Mouse (Mus musculus) embryonic stem cell, embryonic (primary cell): ENCODE data around the gene Itih3.

Experiments used
- CTCF ChIA-PET, 4 experiments: fragments of 300-600 bp in 2 of 4; fragments of 350-600 bp in 2 of 4; sonication (Branson Sonifier 250); formaldehyde crosslinking; loops; one replicate each; lab custom pipeline; 2022; ENCODE audit warnings: inconsistent platforms in 2 of 4; lab: Charles Lee
- POLR2A ChIA-PET, 4 experiments: fragments of 300-600 bp in 2 of 4; fragments of 350-600 bp in 2 of 4; sonication (Branson Sonifier 250); formaldehyde crosslinking; loops; one replicate each; lab custom pipeline; 2022; ENCODE audit warnings: antibody characterized with exemption in 4 of 4, inconsistent platforms in 1 of 4; lab: Charles Lee

Gene Itih3

DNA sequence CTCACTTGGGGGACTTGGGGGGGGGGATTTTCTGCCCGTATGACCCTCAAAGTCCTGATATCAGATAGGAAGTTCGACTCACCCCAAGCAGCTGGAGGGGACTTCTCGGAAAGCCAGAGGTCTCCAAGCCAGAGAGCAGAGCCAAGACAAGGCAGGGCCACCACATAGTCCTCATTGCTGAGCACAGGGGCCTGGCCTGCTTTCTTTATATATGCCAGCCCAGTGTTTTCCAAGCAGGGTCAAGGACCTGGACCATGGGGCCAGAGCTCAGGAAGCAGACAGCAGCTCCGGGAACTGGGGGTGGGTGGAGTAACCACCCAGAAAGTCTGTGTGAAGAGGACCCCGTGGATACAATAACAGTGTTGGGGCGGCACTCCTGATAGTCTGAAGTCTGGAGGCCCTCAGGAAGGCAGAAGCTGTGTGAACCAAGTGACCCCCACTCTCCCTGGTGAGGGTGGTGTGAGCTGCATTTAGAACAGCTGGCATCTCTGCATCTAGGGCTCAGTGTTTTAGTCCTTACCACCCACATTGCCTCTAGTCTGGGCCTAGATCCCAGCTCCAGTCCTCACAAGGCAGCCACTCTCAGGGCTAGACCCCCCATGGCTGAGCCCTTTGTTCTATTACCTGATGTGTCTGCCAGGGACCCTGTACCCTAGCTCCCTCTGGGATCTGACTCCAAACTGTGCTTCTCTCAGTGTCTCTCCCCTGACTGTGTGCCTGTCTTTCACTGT, at the start of gene Itih3:
TSS of gene Itih3 (minus strand) at position 386 of the 731 bp plus-strand sequence.
- ChIA-PET POLR2A (interaction anchor here in 2 of 4 experiments (0.5 to 1.3 kb wide), 9 partner anchors 10 to 754 kb away, joined by 3 to 11 read pairs (median 3); partner anchors contain the start of genes Mustn1 (in 1 of the 2) and Nek4 (in 1 of the 2)), CTCF (interaction anchor here in 1 of 4 experiments (0.6 kb wide), 1 partner anchor 9 kb away, joined by 3 read pairs; no protein-coding TSS in a partner anchor)

DNA sequence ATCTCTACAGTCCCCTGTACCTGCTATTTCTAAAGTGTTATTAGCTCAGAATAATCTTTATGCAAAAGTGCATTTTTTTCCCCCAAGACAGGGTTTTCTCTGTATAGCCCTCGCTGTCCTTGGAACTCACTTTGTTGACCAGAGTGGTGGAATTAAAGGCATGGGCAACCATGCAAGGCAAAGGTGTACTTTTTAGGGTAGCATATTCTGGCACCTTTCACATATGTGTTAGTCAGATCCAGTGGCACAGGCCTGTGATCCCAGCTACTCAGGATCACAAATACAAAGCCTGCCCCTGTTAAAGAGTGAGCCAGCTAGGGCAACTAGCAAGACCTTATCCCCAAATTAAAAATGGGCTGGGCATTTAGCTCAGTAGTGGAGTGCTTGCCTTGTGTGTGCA, 36.8 kb upstream of the Itih3 start:
- ChIA-PET POLR2A (interaction anchor here in 3 of 4 experiments (1.2 to 1.8 kb wide), 3 partner anchors 9 to 10 kb away, joined by 3 to 8 read pairs (median 8); partner anchors contain the start of gene Nek4 (in 2 of the 3)), CTCF (interaction anchor here in 1 of 4 experiments (0.7 to 1.3 kb wide), 2 partner anchors 9 to 512 kb away, joined by 3 to 7 read pairs; partner anchors contain the start of gene Nek4)

DNA sequence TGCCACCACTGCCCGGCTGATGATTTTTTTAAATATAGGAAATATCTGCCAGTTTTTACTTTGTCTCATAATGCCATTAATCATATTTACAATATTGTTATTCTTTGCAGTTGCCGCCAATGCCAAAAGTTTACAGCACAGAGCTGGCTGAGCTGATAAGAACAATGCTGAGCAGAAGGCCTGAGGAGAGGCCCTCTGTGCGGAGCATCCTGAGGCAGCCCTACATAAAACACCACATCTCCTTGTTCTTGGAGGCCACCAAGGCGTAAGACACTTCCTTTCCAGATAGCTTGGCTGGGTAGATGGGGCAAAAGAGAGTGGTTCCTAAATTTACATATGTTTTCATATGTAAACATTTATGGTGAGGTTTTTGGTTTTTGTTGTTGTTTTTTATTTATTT, 35.5 kb upstream of the Itih3 start:
- POLR2A ChIA-PET: interaction anchor here in 2 of 4 experiments (1.2 to 1.4 kb wide), 2 partner anchors 8 to 9 kb away, joined by 3 to 8 read pairs; partner anchors contain the start of gene Nek4 (in 1 of the 2)
- CTCF ChIA-PET: no interaction called here

DNA sequence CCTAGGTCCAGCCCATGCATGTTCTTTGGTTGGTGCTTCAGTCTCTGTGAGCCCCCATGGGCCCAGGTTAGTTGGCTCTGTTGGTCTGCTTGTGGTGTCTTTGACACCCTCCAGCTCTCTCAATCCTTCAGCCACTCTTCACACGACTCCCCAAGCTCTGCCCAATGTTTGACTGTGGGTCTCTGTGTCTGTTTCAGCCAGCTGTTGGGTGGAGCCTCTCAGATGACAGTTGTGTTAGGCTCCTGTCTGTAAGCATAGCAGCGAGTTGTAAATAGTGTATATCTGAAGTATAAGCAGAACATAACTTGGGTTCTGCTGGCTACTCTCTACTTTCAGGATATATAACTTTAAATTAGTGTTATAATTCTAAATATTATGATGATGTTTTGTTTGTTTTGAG, 35.0 kb upstream of the Itih3 start:
- ChIA-PET CTCF (no interaction called here), POLR2A (interaction anchor here in 1 of 4 experiments (0.7 kb wide), 1 partner anchor 14 kb away, joined by 3 read pairs; no protein-coding TSS in a partner anchor)

- ChIA-PET CTCF (interaction anchor here in 2 of 4 experiments (0.6 to 2.1 kb wide), 6 partner anchors 9 to 84 kb away, joined by 3 to 8 read pairs (median 4); no protein-coding TSS in a partner anchor), POLR2A (interaction anchor here in 3 of 4 experiments (0.6 to 2.3 kb wide), 50 partner anchors 9 to 1367 kb away, joined by 3 to 13 read pairs (median 4); partner anchors contain the start of genes Mustn1 (in 2 of the 3), Prkcd (in 2 of the 3), Rft1 (in 2 of the 3) and Dcp1a (in 1 of the 3))
Observed at GRCm38 (mm10) chr14:30951154-30951825, 27.7 kb upstream of the Itih3 start, which contains the start of gene Nek4. TSS of gene Nek4 (plus strand) at chr14:30951377.

DNA sequence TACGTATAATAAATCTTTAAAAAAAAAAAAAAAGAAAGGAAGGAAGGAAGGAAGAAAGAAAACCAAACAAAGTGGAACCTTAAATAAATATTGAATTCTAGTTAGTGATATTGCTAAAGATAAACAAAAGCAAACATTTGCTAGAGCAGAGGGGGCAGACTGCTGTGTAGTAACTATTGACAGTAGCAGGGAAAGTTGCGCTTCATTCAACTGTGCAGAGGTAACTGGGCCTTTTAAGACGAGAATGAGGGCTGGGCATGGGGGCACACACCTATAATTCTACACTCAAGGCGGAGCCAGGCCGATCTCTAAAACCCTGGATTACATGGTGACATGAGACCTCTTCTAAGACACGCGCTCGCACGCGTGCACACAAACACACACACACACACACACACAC, 26.4 kb upstream of the Itih3 start:
- CTCF ChIA-PET: interaction anchor here in 3 of 4 experiments (0.6 to 2.1 kb wide), 4 partner anchors 37 to 565 kb away, joined by 3 to 8 read pairs (median 4); no protein-coding TSS in a partner anchor
- POLR2A ChIA-PET: interaction anchor here in 3 of 4 experiments (0.6 to 2.3 kb wide), 19 partner anchors 9 to 324 kb away, joined by 3 to 13 read pairs (median 7); partner anchors contain the start of genes Mustn1 (in 1 of the 3), Rft1 (in 1 of the 3) and Sfmbt1 (in 1 of the 3)

GRCm38 (mm10) chr14:30944745-30945144, 21.2 kb upstream of the Itih3 start:
- POLR2A ChIA-PET: interaction anchor here in 2 of 4 experiments (0.7 to 3.4 kb wide), 10 partner anchors 11 to 184 kb away, joined by 3 to 12 read pairs (median 4); partner anchors contain the start of gene Smim4 (in 1 of the 2)

DNA sequence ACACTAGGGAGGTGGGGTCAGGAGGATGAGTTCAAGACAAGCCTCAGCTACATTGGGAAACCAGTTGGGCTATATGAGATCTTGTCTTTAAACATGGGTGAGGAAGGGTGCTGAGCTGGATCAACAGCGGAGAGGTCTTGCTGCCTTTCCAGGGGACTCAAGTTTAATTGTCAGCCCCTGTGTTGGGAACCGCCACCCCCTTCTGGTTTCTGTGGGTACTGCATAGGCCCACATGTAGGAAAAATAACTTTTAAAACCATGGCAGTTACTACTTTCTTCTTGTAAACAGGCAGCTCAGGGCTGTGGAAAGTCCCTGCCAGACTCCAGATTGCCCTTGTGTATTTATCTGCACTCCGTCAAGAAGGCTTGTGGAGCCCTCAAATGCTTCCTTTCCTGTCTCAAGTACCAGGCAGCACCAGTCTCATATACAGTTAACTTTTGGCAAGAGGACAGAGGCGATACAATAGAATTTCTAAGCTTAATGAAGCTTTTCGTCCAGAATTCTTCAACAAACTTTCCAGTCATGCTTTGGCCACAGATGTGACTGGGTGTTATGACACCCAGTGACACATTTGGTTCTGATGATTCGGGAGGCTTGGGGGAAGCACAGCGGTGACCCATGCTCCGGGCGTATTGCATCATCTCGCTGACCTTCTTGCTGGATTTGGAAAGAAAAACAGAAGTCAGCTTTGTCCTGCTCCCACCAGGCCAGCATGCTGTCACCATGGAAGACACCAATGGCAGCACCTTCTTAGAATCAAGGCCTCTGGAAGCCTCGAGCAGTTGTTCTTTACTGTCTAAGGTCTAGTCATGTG, 20.5 kb upstream of the Itih3 start:
- ChIA-PET POLR2A (interaction anchor here in 3 of 4 experiments (0.6 to 3.4 kb wide), 12 partner anchors 10 to 184 kb away, joined by 3 to 12 read pairs (median 4); partner anchors contain the start of genes Itih3 (in 1 of the 3) and Smim4 (in 1 of the 3)), CTCF (interaction anchor here (0.6 to 3.1 kb wide), 20 partner anchors 10 to 566 kb away, joined by 3 to 10 read pairs (median 4); partner anchors contain the start of gene Tmem110 (in 1 of the 4))

More at GRCm38 (mm10) chr14:30944745-30945144, 21.2 kb upstream of the Itih3 start:
- CTCF ChIA-PET: interaction anchor here (1.5 to 3.1 kb wide), 4 partner anchors 78 kb away, joined by 5 to 9 read pairs (median 8); no protein-coding TSS in a partner anchor

GRCm38 (mm10) chr14:30943038-30943437, 19.5 kb upstream of the Itih3 start, which contains the start of gene Itih1:
TSS of gene Itih1 (minus strand) at chr14:30943289.
- CTCF ChIA-PET: interaction anchor here (0.8 to 3.1 kb wide), 13 partner anchors 9 to 840 kb away, joined by 3 to 10 read pairs (median 4); no protein-coding TSS in a partner anchor

DNA sequence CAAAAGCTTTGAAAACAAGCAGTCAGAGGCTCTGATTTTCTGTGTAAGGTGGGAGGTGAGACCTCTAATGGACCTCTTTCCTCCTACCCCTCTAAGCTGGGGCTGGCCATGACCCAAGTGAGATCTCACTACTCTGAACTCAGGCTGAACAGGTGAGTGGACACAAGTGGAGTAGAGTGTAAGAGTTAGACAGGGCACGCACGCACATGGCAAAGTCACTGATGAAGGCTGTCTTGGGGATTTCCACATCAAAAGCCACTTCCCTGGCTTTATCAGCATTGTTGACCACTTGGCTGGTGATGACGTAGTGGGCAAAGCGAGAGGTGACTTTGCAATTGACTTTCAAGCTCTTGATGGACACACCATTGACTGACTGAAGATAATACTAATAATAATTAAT, 18.7 kb upstream of the Itih3 start:
- ChIA-PET CTCF (interaction anchor here in 1 of 4 experiments (0.8 kb wide), 1 partner anchor 9 kb away, joined by 3 read pairs; the partner anchor contains the start of gene Nek4), POLR2A (interaction anchor here in 1 of 4 experiments (3.7 kb wide), 1 partner anchor 9 kb away, joined by 9 read pairs; the partner anchor contains the start of gene Nek4)

More at GRCm38 (mm10) chr14:30943038-30943437, 19.5 kb upstream of the Itih3 start, which contains the start of gene Itih1:
- POLR2A ChIA-PET: interaction anchor here in 1 of 4 experiments (0.8 to 3.4 kb wide), 5 partner anchors 11 to 54 kb away, joined by 3 to 12 read pairs (median 4); no protein-coding TSS in a partner anchor

GRCm38 (mm10) chr14:30933351-30933750, 9.8 kb upstream of the Itih3 start:
- ChIA-PET POLR2A (interaction anchor here (0.6 to 1.7 kb wide), 6 partner anchors 10 to 54 kb away, joined by 3 to 6 read pairs (median 4); partner anchors contain the start of gene Nek4 (in 1 of the 4)), CTCF (interaction anchor here in 3 of 4 experiments (0.6 to 1.8 kb wide), 4 partner anchors 10 to 339 kb away, joined by 3 to 7 read pairs (median 5); partner anchors contain the start of gene Itih1 (in 2 of the 3))

DNA sequence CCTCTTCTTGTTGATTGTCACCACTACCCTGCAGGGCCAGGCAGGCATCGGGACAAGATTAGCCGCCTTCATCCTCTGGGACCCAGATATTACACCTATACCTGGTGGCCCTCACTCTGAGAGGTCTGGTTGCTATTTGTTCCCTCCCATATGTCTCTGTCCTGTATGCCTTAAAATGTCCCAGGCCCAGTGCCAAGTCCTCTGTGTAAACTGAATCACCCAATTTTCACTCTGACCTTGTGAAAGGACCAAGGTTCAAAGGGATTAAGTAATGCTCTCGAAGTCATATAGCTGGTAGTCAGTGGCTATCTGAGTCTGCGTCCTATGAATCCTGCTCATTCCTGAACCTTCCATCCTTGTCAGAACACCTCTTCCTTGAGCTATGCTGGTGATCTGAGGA, 6.8 kb upstream of the Itih3 start:
- ChIA-PET POLR2A (interaction anchor here in 2 of 4 experiments (1.0 to 2.5 kb wide), 2 partner anchors 13 to 14 kb away, joined by 5 to 9 read pairs; partner anchors contain the start of gene Itih1 (in 1 of the 2)), CTCF (no interaction called here)

- ChIA-PET CTCF (interaction anchor here in 1 of 4 experiments (1.2 kb wide), 1 partner anchor 18 kb away, joined by 3 read pairs; no protein-coding TSS in a partner anchor), POLR2A (interaction anchor here in 2 of 4 experiments (0.6 to 1.3 kb wide), 4 partner anchors 10 to 25 kb away, joined by 3 to 4 read pairs (median 4); partner anchors contain the start of gene Nek4 (in 1 of the 2))
Observed at GRCm38 (mm10) chr14:30925492-30925891, 1.9 kb upstream of the Itih3 start.

DNA sequence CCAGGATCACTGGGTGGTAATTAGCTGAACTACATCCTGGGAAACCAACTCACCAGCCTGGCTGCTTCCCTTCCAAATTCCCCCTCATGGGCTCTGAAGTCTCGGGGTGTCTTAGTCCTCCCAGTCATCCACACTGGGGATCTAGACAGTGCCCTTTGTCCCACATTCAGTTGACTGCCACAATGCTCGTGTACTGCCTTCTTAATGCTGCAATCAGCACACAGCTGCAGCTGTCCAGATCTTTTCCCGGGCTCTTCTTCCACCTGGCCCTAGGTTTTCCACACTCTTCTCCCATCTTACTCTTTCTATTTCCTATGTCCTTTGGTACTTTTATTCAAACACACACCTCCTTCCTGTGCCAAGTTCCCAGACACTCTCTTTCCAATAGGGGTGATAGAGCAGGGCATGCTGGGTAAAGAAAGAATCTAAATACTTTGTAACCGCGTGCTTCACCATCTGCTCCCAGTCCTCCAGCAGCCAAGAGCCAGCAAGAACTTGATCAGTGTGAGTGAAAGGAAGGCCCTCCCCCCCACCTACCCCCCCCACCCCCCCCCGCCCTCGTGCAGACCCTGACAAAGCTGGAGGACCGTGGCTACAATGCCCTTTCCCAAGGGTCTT, 1.4 kb downstream of the Itih3 start:
- ChIA-PET POLR2A (interaction anchor here in 2 of 4 experiments (0.7 to 1.3 kb wide), 6 partner anchors 19 to 303 kb away, joined by 3 to 11 read pairs (median 5); partner anchors contain the start of genes Mustn1 (in 1 of the 2) and Nek4 (in 1 of the 2)), CTCF (no interaction called here)

GRCm38 (mm10) chr14:30916516-30916915, 7.0 kb downstream of the Itih3 start:
- ChIA-PET POLR2A (interaction anchor here in 1 of 4 experiments (1.0 kb wide), 1 partner anchor 8 kb away, joined by 4 read pairs; no protein-coding TSS in a partner anchor), CTCF (no interaction called here)
